Mouse (Mus musculus) myocyte (in vitro differentiated cells): ENCODE data around the gene Gpr156.

ENCODE experiments used
- MAX ChIP-seq: IDR thresholded peaks from one replicate; pipeline ENCODE4 v1.6.1; 2011; ENCODE audit warnings: low read depth, mild to moderate bottlenecking, control low read depth
- POLR2A ChIP-seq: IDR thresholded peaks from one replicate; pipeline ENCODE4 v1.6.1; 2011; ENCODE audit warnings: low read depth, mild to moderate bottlenecking, control low read depth, moderate library complexity; ENCODE audit not compliant: insufficient read length
- TCF12 ChIP-seq: IDR thresholded peaks from one replicate; pipeline ENCODE4 v1.6.1; 2011; ENCODE audit warnings: mild to moderate bottlenecking, control low read depth; ENCODE audit not compliant: poor library complexity, insufficient read depth, severe bottlenecking
- TCF3 ChIP-seq: IDR thresholded peaks from one replicate; pipeline ENCODE4 v1.6.1; 2011; ENCODE audit warnings: low read depth, control low read depth; ENCODE audit not compliant: insufficient read length
- USF1 ChIP-seq: IDR thresholded peaks from one replicate; pipeline ENCODE4 v1.6.1; 2011; ENCODE audit warnings: low read depth, mild to moderate bottlenecking, control low read depth, moderate library complexity

- TF ChIP-seq TCF3 (no peak), MAX (no peak), POLR2A (no peak), TCF12 (no peak), USF1 (no peak)
Observed at GRCm38 (mm10) chr16:37899357-37899756, 16.9 kb upstream of the Gpr156 start.
